Mouse (Mus musculus) adipocyte (in vitro differentiated cells): ENCODE data around the gene Jmjd1c.

Experiments used
- DNase-seq: peaks from one replicate; pipeline ENCODE4 v3.0.0-alpha.2; 2016; ENCODE audit warnings: low spot score

The Jmjd1c gene

DNA sequence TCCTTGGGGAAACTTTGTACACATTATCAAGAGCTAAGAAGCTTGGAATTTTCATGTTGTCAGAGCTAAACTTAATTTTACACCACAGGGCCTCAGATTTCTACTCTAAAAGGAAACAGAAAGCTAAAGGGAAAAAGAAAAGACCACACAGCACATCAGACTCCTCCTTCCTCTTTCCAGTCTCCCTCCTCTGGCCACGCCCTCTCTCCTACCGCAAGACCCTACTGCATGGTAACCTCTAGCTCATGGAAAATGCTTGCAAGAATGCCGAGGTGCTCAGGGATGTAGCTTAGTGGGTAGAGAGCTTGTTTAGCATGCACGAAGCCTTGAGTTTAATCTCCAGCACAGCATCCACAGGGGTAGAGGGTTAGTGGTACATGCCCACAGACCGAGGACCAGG is 24.0 kb upstream of the Jmjd1c start:
- DNase-seq = no peak

DNA sequence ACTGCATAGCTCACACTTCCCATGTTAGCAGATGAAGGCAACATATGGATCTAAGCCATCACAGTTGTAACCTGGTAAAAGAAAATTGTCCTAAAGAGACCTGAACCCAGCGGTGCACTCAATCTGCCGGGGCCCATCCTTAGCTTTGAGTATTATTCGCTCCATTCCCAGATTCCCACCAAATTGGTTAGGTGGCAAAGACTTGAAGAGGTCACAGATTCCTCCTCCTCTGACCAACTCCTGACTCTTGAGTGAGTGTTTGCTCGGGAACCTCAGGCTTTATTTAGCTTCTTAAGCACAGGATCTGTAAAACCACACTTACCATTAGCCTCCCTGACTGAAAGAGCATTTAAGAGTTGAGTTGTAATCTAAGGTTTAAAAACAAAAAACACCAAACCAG is 23.3 kb upstream of the Jmjd1c start:
- DNase-seq = no peak

DNA sequence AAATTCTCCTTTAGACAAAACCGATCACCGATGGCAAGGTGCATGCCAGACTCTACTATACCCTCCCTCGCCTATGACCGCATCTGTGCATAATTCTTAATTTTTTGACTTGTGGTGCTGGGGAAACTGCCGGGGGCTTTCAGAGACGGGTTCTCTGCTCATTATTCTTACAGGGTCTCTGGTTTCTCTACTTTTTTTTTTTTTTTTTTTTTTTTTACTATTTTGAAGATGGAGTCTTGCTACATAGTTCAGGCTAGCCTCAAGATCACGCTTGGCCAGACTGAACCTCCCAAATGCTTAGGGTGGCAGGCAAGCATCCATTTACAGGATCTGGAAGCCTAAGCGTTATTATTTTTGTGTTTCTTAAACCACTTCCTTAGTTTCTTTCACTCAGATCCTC is 22.3 kb upstream of the Jmjd1c start:
- DNase-seq = no peak

DNA sequence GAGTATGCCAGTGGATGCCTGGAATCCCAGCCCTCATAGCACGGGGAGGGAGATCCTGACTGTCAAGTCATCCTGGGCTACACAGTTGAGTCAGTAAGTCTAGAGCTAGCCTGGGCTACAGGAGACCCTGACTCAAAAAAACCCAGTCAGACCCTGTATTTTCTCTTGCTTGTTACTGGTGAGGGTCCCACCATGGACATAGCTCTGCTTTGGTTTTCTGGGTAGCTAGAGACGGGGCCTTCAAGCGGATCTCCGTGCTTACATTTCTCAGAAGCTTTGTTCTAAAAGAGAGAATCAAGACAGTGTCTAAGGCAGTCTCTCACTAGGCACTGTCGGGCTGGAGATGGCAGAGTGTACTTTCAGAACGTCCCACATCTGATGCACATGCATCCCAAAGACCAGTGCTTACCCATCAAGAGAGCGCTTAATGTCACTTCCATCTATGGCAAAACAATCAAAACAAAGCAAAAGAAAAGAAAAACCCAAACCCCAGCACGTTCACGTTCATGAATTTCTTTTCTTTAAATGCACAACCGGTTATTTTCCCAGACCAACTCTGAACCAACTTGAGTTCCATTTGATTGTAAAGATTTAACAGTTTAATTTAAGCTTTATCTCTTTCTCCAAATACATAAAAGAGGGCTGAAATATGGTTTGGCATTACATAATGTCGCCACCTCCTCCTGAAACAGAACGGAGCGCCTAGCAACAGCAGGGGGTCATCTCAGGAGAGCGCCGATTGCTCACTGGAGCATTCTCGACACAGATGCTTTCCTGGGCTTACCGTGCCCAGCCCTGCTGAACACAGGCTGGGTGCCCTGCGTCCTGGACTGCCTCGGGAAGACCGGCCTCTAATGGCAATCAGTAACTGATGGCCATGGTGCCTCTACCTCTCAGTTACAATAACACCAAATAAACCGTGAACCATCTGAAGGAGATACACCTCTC is 19.7 kb upstream of the Jmjd1c start:
- DNase-seq = no peak

DNA sequence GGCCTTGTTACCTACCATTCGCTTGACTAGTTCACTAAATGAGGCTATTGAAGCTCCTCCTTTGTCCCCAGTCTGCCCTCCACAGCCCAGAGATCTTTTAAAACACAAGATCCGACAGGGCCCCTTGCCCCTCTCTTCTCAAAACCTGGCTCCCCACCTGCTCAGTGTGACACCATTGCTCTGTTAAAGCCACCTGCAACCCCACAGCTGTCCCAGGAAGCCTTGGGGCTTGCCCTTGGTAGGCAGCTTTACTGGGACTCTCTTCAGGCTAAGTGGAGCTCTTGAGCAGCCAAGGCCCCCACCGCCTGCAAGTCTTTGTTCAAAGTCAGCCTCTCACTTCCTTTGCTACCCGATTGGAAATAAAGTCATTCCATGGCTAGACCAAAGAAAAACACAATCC is 16.9 kb upstream of the Jmjd1c start:
- no peak for DNase-seq

DNA sequence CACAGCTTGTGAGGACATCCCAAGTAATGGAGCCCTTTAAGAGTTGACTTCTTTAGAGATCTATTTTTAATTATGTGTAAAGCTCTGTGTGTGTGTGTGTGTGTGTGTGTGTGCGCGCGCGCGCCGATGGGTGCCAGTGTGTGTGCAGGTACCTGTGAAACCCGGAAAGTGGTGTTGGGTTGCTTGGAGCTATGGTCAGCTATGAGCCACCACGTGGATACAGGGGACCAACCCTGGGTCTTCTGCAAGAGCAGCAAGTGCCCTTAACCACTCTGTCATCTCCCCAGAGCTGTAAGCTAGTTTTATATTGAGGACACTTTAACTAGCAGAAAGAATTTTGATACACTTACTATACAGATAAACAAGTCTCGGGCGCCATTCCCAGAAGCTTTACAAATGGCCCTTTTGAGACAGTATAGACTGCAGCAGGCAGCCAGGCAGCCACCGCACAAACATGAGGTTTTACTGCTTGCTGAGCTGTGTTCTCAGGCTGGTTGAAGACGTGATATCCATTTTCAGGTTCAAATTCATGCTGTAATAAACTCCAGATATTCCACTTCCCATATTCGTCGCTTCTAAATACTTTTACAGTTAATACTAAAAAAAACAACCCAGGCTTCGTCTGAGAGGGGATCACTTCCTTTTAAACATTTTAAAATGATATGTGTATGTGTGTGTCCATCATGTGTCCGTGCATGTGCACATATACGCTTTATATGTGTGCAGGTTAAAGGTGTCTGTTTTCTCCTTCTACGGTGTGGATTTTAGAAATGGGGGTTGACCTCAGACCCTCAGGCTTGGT is 14.5 kb upstream of the Jmjd1c start:
- DNase-seq = no peak

DNA sequence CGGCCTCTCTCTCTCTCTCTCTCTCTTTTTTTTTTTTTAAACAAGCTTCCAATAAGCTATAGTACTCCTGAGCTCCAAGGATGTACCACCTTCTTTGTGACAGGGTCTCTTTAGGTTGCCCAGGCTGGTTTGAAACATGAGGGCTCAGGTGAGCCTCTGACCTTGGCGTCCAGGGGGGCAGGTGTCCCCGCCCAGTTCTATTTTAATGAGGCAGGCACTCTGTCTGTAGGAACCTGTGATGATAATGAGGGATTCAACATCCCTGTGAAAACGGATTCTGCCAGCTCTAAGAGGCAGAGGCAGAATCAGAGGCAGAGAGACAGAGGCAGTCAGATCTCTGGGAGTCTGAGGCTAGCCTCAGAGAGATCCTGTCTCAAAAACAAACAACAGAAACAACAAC is 13.4 kb upstream of the Jmjd1c start:
- no peak for DNase-seq

DNA sequence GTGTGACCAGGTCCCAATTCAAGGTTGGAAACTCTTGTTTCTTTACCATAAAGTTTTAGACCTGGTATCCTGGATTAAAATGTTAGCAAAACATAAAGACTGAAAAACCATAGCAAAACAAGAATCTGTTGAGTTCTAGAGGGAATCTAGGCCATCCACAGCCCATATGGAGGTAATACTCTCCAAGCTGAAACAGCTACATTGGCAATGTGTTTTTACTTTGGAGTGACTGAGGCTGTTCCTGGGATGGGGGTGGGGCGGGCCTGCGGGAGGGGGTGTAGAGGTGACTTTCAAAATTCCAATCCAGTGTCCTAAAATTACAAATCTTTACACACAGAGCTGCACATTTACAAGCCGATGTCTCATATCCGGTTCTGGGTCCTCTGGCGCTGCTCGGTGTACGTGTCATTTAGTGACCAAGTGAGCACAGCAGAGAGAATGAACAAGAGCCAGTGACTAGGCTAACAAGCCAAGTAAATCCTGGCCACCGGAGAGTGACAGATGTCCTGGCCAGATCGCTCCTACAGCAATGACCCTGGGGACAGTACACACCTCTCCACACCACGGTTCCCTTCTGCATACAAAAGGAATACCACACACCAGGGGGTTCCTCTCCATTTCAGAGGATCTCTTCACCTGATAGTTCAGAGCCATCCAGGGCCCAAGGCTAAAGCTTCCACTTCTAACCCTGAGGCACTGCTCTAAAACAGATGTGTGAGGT is 12.3 kb upstream of the Jmjd1c start:
- DNase-seq = no peak

DNA sequence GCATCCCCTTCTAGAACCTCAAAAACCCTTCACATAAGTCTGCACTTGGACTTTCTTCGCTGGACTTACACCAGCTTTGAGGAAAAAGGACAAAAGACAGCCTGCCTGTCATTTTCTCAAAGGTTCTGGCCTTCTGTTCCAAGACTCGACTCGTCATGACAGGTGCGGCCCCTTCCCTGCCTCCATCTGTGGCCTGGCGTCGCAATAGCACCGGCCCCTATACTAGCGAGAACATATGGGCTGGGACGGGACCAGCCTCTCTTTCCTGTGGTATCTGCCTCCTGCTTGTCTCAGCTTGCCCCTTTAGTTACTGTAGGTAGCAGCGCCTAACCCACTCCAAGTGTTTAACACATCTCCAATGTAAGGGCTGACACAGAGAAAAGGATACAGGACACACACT is 10.8 kb upstream of the Jmjd1c start:
- no peak for DNase-seq

DNA sequence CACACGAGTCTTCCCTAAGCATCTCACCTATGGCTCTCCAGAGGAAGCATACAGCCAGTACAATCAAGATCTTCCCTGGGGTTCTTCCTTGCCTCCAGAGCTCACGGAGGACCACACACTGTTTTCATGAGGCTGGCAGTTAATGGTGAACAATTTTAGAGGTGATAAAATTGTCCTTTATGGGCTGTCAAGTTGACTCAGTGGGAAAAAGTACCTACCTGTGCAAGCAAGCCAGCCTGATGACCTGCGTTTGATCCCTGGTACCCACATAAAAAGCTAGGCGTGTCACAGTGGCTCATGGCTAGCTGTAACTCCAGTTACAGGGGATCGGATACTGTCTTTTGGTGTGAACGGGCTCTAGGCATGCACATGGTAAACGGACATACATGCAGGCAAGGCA is 10.0 kb upstream of the Jmjd1c start:
- no peak for DNase-seq

DNA sequence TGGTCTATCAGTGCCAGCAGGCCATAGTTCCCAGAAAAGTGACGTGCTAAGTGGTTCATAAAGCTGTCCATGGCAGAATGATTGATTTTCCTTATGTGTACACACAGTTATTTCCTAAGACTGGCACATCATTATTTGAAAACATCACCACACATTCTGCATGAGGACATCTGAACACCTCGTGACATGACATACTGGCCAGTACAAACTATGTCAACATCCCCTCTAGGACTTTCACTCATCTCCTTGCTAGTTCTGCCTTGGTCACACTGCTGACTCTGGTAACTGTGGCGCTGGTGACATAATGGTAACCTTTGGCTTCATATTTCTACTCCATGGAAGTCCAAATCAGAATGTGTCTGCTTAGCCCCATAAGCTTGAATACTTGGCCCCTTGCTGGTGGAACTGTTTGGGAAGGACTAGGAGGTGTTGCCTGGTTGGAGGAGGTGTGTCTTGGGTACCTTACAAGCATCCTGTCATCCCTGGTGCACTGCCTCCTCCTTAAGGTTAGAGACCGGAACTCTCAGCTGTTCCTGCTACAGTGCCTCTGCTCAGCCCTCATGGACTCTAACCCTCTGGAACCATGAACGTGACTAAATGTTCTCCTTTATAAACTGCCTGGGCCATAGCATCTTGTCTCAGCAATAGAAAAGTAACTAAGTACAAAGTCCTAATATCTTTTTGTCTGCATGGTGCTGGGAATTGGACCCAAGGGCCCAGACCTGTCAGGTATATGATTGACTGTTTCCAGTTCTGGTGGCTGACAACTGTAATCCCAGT is 8.3 kb upstream of the Jmjd1c start:
- peak; percentile 34 for DNase-seq

DNA sequence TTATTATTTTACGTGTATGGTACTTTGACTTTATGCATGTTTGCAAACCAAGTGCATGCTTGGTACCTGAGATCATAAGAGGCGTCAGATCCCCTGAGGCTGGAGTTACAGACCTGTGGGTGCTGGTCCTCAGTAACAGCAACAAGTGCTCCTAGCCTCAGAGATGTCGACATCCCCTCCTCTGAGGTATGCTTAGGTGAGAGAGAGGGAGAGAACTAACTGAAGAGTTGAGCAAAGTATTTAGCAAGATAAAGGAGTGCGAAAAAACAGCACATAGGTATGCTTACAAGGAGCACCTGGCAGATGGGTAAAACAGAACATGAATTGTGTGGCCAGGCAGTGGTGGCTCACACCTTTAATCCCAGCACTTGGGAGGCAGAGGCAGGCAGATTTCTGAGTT is 5.3 kb upstream of the Jmjd1c start:
- no peak for DNase-seq

DNA sequence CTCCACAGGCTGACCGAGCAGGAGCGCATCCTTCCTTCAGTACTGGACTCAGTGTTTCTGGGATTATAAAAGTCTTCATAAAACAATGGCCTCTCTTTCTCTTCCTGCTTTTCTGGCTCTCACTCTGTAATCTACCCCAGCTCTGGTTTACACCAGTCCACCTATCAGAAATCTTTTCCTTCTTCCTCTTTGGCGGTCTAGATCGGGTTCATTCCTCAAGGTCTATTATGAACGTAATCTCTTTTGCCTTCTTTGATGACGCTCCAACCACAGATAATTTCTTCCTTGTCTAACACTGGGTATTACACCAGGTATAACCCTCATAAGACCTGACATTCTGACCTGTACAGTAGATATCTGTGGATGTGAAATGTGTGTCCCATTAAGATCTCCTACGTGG is 1.0 kb upstream of the Jmjd1c start:
- no peak for DNase-seq

DNA sequence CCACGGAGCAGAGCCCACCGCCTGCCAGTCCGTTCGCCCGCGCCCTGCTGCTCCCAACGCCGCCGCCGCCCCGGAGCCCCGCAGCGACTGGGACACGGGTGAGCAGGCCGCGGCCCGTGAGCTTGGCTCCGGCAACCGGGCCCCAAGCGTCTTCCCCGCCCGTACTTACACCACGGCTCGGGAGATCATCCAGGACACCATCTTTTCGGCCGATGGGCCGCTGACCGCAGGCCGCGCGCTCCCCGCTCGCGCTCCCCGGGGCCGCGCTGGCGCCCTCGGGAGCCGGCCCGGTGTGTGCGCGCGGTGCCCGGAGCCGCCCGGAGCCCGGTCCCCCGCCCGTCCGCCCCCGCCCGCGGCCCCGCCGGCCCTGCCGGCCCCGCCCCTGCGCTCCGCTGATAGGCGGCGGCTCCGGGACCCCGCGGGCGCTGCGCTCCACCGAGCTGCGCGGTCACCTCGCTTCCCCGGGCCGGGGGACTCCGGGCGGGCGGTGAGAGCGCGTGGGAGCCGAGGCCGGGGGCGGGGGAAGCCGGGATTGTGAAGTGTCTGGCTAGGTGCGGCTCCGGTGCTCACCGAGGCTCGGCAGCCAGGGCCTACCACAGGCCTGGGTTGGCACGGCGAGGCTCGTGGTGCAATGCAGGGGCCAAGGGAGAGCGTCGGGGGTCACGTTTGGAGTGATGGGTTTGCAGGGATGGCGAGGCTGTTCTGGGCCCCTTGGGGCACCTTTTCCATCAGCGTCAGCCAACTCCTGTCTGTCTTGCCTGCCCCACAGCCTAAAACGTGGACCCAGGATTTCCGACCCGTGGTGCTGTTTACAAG is 904 bp downstream of the Jmjd1c start, which contains the start of gene Reep3:
Gene Reep3, minus strand, starts transcription at position 325 of the 816 bp plus-strand sequence.
- peak; percentile 47 for DNase-seq

DNA sequence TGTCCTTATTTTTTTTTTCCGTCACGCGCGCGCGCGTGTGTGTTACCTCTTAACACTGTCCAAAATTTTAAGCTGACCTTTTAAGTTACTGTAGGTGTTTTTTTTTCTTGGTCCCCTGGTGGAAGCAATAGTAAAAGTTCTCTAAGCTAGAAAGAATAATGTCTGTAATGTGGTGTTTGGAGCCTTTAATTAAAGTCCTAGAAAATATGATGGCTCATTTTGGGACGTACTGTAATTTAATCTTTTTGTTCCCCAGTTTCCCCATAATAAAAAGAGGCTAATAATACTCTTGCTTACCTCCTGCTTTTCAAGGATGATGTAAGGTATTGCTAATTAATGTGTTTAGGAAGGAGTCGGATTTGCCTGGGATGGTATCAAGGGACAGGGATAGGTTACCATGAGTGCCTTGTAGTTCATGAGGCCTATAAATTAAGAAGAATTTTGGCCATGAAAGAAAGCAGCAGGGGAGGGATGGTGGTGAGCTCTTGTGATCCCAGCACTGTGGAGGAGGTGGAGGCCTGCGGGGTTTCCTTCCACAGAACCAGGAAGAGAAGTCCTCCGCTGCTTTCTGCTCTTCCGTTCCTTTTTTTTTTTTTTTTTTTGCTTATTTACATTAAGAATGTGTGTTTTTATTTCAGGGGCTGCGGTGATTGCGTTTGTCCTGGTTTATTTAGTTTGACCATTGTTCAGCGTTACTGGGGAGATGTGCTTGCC is 1.7 kb downstream of the Jmjd1c start:
- peak; percentile 73 for DNase-seq

DNA sequence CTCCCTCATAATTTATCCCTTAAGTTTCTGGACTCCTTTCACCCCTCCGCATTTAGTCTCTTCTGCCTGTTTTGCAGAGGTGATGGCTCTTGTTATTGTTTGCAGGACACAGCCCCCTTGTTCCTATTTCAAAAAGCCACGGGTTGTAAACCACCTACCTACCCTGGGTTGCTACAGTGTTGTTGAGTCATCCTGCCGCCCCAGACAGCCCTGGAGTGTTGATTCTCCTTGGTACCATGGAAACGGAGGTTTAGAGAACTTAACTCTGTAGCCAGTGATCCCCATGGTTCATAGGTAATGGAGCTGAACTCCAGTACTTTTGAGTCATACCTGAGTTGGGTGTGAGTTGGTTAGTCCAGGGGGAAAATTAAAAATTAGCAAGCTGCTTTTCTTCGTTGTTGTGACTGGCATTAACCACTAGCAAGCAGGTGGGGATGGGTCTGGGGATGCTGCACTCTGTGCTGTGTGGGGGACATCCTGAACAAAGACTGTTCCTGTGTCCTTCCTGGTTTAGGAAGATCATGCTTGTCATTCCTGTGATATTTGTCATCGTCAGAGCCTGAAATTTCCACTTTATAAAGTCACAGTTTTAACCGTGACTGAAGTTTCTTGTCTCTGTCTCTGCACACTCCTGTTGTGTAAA is 2.6 kb downstream of the Jmjd1c start:
- no peak for DNase-seq

DNA sequence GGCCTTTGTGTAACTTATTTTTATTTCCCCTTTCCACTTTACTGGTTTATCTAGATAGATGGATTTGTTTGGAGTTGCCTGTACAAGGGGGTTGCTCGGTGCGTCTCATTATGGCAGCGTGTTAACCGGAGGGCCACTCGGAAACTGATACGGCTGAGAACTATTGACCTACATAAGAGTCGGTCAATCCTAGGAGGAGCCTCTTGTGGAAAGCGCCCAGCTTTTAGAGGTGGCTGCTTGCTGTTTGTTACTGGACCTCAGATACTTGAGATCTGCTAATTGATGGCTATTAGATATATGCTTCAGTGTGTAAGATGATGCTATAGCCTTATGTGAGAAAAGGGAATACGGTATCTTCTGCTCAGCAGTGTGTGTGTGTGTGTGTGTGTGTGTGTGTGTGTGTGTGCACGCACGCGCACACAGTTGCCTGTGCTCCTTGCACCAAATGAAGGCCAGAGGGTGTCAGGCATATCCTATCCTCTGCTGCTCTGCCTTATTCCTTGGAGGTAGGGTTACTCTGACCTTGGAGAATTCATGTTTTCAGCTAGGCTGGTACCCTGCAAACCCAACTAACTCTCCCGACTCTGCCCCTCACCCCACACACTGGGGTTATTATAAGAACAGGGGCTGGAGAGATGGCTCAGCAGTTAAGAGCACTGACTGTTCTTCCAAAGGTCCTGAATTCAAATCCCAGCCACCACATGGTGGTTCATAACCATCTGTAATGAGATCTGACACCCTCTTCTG is 3.4 kb downstream of the Jmjd1c start:
- DNase-seq = no peak

DNA sequence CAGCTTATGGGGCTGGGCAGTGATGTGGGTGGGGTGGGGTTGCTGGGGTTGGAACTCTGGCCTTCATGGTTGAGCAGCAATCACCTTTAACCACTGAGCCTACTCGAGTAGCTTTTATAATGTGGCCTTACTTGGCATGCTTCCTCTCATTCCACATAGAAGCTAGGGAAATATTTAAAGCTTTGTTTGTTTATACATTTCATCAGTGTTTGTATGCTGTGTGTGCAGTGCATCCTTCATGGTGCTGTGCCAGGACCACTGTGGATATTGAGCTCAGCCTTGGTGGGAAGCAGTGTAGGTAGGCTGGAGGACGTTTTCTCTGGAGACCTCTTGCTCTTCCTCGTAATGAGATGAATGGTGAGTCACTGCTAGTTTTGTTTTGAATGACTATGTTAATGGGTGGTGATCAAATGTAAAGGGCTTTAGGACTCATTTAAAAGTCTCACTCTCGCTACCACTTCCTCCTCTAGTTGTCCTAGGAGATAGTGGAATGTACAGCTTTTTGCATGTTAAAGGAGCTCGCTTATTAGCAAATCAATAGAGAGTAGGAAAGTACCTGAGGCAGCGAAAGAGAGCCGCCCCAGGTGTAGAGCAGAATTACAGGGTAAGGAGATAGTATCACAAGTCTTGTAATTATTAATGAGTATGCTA is 4.2 kb downstream of the Jmjd1c start:
- DNase-seq = no peak
